Mouse (Mus musculus): ENCODE data around the gene Zfp523.

- TF ChIP-seq POLR2A (IDR thresholded peaks at IDR 0.05; ENCODE audit: borderline replicate concordance, extremely low read depth, low read depth, low read length) (no peak), CTCF (IDR thresholded peaks at IDR 0.05; ENCODE audit: insufficient read depth, low read length) (no peak)
These were observed 36.3 kb upstream of the Zfp523 start for GRCm38 (mm10) chr17:28140431-28141204.
